16 mouse cellular contexts compared by ENCODE assay signal in the genomic region with DNA sequence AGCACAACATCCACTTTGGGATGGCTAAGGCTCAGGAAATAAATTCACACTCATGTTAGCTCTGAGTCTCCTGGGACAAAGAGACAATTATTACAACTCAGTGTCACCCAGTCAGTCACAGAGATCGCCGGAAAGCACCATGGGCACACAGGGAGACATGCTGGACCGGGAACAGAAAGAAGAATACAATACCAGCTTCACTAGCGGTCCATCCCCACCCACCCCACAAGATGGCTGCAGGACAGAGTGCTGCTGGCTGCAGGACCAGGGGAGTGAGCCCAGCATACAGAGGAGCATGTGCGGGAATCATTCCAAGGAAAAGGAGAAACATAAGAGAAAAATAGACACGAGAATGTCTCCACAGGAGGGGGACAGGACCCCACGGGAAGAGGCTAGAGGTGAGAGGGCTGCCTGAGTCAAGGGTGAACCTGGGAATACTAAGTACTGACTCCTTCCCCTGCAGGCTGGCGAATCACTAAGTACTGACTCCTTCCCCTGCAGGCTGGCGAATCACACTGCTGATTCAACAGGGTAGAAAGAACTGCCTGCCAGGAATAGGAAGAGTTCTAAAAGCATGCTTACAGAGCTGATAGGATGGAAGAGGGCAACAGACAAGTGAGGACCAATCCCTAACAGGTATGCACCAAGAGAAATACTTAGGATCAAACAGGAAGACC.
DNase-seq lines count a peak whose midpoint lies in the region; ATAC-seq lines count a peak whose summit lies in the region.
"Had no signal": no experiment of that assay in that cellular context is flagged by ENCODE, and none has a peak within 500 bp of the region (broad histone marks: within the 10 kb centered on the region; RNA-seq: fewer than 3 reads in every experiment).

No protein-coding gene starts in this region.

- peak overlapping the region; percentile 10; the same call in 1 of the 2 replicates for H3K27ac ChIP-seq in midbrain, embryonic 10.5 days (replicated peaks)
- H3K27ac ChIP-seq in midbrain, embryonic 11.5 days (ENCODE audit: low read depth, low read length), result no peak overlapping the region
- H3K27ac ChIP-seq: embryonic facial prominence, embryonic 15.5 days; limb, embryonic 15.5 days had no signal

- no peaks in the 10 kb centered on the region for H3K9me3 ChIP-seq in midbrain, embryonic 10.5 days (replicated peaks)
- no peaks in the 10 kb centered on the region for H3K9me3 ChIP-seq in midbrain, embryonic 11.5 days (ENCODE audit: control insufficient read depth, low read length)
- H3K9me3 ChIP-seq: embryonic facial prominence, embryonic 15.5 days; limb, embryonic 15.5 days had no signal

- ATAC-seq in frontal cortex, adult (ENCODE audit: low TSS enrichment), result peak; percentile 78
- no peak for ATAC-seq in midbrain, embryonic 11.5 days (ENCODE audit: low FRiP score)
- ATAC-seq: liver, postnatal 0 days had no signal

- 73% methylated on average over 9 of the region's 9 CpGs for WGBS in midbrain, embryonic 10.5 days
- WGBS in midbrain, embryonic 11.5 days, result 67% methylated on average over 9 of the region's 9 CpGs

- peaks cover 4% of the 10 kb centered on the region; the same call in 1 of the 2 replicates for H3K4me1 ChIP-seq in midbrain, embryonic 10.5 days
- H3K4me1 ChIP-seq in midbrain, embryonic 11.5 days (ENCODE audit: control insufficient read depth, insufficient read depth, low read length), result no peaks in the 10 kb centered on the region

- H3K4me2 ChIP-seq in midbrain, embryonic 11.5 days, result no peak overlapping the region
- H3K4me2 ChIP-seq: embryonic facial prominence, embryonic 15.5 days; limb, embryonic 15.5 days had no signal

- H3K4me3 ChIP-seq in midbrain, embryonic 10.5 days, result no peak overlapping the region
- H3K4me3 ChIP-seq in midbrain, embryonic 11.5 days (ENCODE audit: low read depth, low read length), result no peak overlapping the region
- H3K4me3 ChIP-seq: embryonic facial prominence, embryonic 15.5 days; limb, embryonic 15.5 days had no signal

- no peak for DNase-seq in frontal cortex, postnatal 14 days (ENCODE audit: low spot score in 2 of 2)
- DNase-seq in midbrain, embryonic 10.5 days (ENCODE audit: low spot score), result no peak
- DNase-seq in midbrain, embryonic 11.5 days (ENCODE audit: low spot score, missing footprints), result no peak
- DNase-seq in Muller cell, postnatal 12 days (ENCODE audit: inconsistent ontology term), result peak; percentile 7
- peak; percentile 8 for DNase-seq in fibroblast of lung, adult 2 months (ENCODE audit: low read depth)
- no peak for DNase-seq in urinary bladder, postnatal 36 days (ENCODE audit: low spot score in 2 of 2)
- DNase-seq in adrenal gland, postnatal 36 days, result no peak
- DNase-seq: cerebellum, adult 18-20 months; kidney, adult 2 months; liver, postnatal 0 days; lung, postnatal 36 days; midbrain, embryonic 14.5 days; thymus, adult 2 months had no signal

- no peaks in the 10 kb centered on the region for H3K36me3 ChIP-seq in midbrain, embryonic 10.5 days
- no peaks in the 10 kb centered on the region for H3K36me3 ChIP-seq in midbrain, embryonic 11.5 days (ENCODE audit: control insufficient read depth, insufficient read depth, low read length)
- H3K36me3 ChIP-seq: embryonic facial prominence, embryonic 15.5 days; limb, embryonic 15.5 days had no signal

- no peak overlapping the region for H3K9ac ChIP-seq in midbrain, embryonic 11.5 days (ENCODE audit: low read length)
- H3K9ac ChIP-seq: embryonic facial prominence, embryonic 15.5 days; limb, embryonic 15.5 days; liver, postnatal 0 days had no signal

- no peaks in the 10 kb centered on the region for H3K27me3 ChIP-seq in midbrain, embryonic 10.5 days (ENCODE audit: low read depth, poor library complexity, severe bottlenecking)
- H3K27me3 ChIP-seq in midbrain, embryonic 11.5 days (ENCODE audit: control insufficient read depth, insufficient read depth, low read length), result no peaks in the 10 kb centered on the region
- H3K27me3 ChIP-seq: embryonic facial prominence, embryonic 15.5 days; limb, embryonic 15.5 days had no signal

Comparison
In these comparisons a context has a peak if more than half of its experiments do, and no peak if none do; other contexts are left out.
1. DNase-seq: peak in Muller cell, postnatal 12 days (single experiment) and fibroblast of lung, adult 2 months (single experiment); none in frontal cortex, postnatal 14 days (0 of 2), midbrain, embryonic 10.5 days (single experiment), midbrain, embryonic 11.5 days (single experiment), urinary bladder, postnatal 36 days (0 of 2) and adrenal gland, postnatal 36 days (0 of 2).